Mouse (Mus musculus): ENCODE results near the gene Ptma. TPM values are rescaled to one million over a fixed set of nuclear protein-coding genes. Genes with fewer than 3 reads are reported as not detected.

Ptma gene
- total and polyA plus RNA-seq, 3 experiments: 538 to 728 (median 582) TPM

DNA sequence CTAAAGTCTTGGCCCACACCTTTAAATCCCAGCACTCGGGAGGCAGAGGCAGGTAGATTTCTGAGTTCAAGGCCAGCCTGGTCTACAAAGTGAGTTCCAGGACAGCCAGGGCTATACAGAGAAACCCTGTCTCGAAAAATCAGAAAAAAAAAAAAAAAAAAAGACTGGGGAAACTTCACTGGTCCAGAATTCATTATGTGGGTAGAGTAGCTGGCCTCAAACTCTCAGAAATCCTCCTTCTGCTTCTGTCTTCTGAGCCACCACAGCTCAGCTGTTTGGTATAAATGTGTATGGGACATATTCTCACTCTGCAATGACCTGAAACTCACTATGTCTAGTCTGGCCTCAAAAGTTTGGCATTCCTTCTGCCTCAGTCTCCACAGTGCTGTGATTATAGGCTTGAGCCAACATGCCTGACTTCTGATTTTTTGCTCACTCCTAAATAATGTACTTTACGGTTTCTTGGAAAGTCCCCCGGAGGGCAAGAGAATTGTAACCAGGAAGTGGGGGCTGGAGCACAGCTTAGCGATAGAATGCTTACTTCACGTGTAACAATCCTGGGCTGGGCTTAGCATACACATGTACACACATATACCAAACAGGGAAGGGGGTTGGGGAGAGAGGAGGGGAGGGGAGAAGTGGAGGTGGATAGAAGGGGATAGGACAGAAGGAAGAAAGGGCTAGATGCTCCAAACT, 10.7 kb upstream of the Ptma start:
- no peak for DNase-seq

GRCm38 (mm10) chr1:86517076-86517475, 9.4 kb upstream of the Ptma start:
- no peak for DNase-seq

- DNase-seq: peak; percentile 51
Measured at GRCm38 (mm10) chr1:86520361-86520760, 6.2 kb upstream of the Ptma start.

GRCm38 (mm10) chr1:86522286-86522871, 4.1 kb upstream of the Ptma start:
- peak; percentile 67 for DNase-seq

DNA sequence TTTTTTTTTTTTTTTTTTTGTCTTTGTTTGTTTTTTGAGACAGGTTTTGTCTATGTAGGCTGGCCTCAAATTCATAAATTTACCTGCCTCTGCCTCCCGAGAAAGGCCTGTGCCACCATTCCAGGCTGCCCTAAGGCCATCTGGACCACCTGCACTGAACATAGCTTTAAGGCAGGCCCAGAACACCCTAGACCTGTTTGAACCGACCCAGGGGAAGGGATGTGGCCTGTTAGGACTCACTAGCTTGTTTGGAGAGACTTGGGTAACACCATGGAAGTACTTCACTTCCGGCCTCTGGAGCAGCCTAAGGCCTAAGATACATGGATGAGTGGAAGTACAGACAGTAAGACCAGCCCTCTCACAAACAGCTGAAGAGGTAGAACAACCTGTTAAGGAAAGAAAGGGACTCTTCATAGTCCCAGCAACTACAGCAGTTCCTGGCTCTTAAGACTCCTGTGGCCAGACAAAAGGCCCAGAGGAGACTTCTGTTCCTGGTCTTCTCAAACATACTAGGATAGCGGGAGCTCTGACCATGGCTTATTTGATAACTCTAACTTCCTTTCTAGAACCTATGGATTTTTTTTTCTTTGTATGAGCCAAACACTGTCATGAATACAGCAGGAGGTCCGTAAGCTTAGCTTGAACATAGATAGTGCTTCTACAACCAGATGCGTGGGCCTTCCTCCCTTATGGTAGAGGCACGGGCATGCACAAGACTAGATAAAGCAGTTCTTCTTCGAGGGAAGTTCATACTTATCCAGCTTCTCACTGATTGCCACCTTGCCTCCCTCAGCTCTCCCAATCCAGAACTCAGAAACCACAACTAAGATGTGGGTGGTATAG, 2.5 kb upstream of the Ptma start:
- DNase-seq: no peak

GRCm38 (mm10) chr1:86524619-86525498, 1.7 kb upstream of the Ptma start:
- peak; percentile 99 for DNase-seq

GRCm38 (mm10) chr1:86525499-86526115, 919 bp upstream of the Ptma start:
- no peak for DNase-seq

DNA sequence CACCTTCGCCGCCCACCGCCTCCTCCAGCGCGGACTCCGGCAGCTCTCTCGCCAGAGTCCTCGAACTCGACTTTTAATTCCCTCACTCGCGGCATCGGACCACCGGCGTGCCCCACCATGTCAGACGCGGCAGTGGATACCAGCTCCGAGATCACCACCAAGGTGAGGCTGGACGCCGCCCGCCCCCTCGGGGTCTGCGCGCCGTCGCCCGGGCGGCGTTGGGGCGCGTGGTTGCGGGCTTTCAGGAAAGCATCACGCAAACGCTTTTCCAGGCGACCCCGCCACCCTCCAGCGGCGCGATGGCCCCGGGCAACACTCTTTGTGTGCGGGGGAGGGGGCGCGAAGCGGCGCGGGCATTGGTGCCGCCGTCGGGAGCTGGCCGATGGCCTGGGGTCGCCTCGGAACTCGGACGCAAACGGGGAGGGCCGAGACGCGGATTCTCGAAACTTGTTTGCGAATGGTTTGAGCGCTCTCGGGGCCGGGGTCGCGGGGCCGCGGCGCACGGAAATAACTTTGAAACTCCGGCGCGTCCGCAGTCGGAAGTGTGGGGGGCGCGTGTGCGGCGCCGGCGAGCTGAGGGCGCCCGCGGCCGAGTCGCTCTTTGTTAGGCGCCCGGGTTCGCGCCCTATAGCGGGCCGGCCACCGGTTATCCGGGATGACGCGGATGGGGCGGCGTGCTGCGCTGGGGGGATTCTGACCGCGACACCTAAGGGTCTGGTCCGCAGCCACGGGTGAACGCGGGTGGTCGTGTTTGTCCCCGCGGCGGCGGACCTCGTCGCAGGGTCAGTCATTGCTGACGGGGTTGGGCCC, 468 bp downstream of the Ptma start:
- DNase-seq: peak; percentile 69

GRCm38 (mm10) chr1:86527599-86528486, 1.3 kb downstream of the Ptma start:
- peak; percentile 95 for DNase-seq

DNA sequence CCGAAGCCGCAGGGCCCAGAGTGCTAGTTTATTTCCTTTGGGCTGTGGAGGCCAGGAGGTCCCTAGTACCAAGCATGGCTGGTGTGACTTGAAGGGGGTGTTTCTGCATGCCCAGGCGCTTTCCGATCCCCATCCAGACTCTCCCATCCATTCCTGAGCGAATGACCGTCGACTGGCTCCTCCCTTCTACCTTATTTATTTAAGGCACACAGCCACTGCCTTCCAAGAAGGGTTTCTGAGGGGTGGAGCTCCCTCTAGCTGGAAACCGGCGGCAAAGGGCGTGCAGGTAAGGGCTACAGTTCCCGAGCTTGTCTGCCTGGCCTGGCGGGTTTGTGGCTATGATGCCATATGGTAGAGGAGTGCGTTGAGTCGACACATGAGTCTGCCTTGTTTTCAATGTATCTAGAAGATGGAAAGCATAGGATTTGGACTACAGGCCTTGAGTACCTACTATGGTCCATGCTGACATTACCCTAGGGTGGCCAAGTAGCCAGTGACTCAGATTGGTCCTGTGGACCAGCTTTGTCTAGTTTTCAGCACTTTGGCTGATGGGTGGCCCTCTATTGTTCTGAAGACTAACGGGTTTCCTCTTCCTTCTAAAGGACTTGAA, 2.1 kb downstream of the Ptma start:
- DNase-seq: peak; percentile 68

GRCm38 (mm10) chr1:86529590-86529989, 3.1 kb downstream of the Ptma start:
- DNase-seq: no peak

GRCm38 (mm10) chr1:86530871-86531546, 4.5 kb downstream of the Ptma start:
- DNase-seq: no peak

GRCm38 (mm10) chr1:86531547-86532321, 5.2 kb downstream of the Ptma start:
- no peak for DNase-seq

DNA sequence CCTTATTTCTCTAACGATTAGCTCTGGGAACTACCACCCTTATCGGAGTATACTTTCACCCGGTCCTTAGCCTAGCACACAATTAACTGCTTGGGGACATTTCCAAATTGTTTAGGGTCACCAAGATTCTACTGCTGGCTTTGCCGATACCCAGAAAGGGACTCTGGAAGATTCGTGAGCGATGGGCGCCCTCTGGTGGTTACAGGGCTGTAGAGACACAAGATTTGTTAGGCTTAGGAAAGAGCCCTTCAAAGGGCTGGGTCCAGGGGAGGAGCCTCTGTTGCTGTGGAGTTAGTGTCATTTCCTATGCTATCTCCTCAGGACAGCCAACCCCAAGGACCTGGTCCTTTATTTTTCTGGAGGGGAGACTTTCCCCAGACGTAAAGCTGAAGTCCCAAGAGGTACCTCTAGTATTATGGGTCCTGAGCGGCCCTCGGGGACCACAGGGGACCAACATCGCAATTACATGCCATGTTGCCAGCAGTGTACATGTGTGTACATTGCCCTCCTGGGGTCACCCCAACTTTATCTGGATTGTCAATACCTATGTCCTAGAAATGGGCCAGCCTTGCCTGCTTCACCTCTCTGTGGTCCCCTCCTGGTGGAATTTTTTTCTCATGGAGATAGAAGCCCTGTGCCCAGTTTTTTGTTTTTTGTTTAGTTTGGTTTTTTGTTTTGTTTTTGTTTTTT, 6.0 kb downstream of the Ptma start:
- peak; percentile 92 for DNase-seq

- DNase-seq: no peak
Measured at GRCm38 (mm10) chr1:86533411-86534130, 7.0 kb downstream of the Ptma start.

DNA sequence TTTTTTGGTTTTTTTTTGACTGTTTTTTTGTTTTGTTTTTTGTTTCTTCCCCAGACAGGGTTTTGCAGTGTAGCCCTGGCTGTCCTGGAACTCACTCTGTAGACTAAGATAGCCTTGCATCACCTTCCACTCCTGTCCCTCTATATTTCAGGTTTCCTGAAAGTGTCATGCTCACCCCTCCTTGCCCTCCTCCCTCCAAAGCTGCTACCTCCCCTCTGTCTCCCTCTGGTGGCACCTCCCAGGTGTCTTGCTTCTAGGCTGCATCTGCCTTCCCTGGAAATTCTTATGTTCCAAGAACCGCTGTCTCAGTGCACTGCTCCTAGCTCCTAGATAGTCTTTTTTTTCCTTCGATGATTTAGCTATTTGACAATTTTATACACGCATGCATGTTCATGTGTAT, 11.9 kb downstream of the Ptma start:
- no peak for DNase-seq

Measured in adrenal gland, adult 2 months (tissue).